Mouse (Mus musculus) ZHBTc4 (cell line): Measurements from ENCODE around the gene Akt3.

Source experiments
- DNase-seq: peaks from one replicate; pipeline ENCODE4 v3.0.0-alpha.2; 2011; ENCODE audit warnings: low read depth, low spot score

Gene Akt3

DNA sequence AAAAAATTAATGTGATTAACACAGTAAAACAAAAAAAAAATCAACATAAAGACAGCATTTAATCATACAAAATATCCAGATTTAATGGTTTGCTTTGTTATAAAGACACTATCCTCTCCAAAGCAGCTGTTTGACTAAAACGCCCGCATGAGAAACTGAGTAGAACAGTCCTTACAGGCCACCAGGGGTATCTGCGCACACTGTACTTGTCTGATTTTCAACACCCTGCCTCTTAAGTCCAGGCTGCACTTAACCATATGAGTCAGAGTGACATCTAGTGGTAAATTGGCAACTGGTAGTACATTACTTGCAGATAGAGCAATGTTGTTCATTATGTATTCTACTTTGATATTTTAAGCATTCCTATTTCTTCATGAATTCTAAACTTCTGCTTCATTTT, 69.3 kb downstream of the Akt3 start:
- DNase-seq = peak; percentile 82

DNA sequence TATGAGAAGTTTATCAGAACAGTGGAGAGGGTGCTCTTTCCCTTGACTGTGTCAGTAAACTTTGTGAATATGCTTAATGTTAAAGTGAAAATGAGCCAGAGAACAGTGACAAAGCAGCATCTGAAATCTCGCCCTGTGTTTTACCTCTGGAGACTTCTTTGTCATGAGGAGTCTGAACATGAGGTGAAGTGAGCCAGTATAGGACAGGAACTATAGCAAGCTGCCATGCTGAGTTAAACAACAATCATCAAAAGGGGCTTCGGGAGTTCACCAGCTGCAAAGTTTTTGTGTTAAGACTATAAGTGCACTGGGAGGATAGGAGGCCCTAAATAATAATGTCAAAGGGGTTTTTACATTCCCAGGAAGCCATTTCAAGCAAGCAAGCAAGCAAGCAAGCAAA, 71.3 kb downstream of the Akt3 start:
- no peak for DNase-seq

DNA sequence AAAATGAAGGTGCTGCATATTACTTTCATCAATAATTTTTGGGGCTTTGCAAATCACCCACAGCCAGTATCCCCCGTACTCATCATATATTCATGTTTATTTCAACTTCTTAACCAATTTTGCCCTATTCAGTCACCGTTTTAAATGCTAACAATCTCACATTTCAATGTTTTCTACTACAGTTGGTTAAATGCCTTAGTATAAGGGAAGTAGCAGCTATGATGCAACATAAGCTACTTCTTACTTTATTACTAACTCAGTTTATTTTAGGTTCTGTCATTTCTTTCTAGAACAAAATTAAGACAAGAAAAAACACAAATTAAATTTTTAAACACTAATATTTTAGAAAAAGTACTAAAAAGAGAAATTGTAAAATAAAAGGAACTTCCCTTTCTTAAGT, 78.4 kb downstream of the Akt3 start:
- DNase-seq = no peak

DNA sequence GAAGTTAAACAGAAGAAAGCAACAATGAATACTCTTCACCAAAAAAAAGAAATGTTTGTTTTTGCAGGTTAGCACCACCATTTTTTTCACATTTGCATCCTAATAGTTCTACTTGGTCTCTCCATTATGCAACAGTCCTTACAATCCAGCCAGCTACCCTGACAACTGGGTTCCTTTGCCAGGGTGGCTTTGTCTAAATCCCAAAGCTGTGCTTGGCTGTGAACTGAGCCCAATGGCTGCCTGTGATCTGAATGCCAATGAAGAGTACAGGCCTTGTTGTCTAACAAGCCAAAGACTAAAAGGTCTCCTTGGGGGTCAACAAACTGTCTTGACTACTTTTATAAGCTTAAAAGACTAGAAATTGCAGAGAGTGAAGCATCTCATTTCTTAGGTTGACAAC, 82.6 kb downstream of the Akt3 start:
- DNase-seq = no peak

DNA sequence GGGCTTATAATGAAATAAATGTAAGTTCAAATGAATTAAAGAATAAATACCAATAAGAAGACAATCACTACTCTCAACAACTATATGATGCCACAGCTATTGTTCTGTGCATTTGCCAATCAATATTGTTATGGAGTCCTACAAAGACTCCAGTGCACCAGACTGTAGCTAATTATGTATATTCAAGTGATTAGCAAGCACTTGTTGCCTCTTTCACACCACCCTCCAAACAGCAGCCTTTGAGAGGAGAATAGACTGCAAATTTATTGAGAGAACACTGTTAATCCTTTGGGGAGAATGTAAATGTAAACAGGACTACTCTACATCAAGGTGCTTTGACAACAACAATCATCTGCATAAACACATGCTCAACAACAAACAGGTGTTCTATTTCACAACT, 86.7 kb downstream of the Akt3 start:
- DNase-seq = no peak

DNA sequence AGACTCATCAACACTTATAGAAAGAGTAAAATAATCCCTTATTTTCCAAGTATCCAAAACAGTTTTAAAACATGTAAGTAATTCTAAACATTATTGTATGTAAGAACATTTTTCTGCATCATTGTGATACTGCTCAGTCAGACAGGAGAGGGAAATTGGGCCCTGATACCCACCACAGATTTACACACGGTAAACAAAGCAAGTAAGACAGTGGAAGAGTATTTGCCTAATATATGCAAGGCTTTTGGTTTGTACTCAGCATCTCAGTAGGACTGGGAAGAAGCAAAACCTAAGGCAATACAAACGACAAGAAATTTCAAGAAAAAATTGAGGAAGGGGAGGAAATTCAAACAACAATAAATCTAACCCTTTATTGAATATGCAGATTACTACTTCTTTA, 92.2 kb downstream of the Akt3 start:
- peak; percentile 7 for DNase-seq

DNA sequence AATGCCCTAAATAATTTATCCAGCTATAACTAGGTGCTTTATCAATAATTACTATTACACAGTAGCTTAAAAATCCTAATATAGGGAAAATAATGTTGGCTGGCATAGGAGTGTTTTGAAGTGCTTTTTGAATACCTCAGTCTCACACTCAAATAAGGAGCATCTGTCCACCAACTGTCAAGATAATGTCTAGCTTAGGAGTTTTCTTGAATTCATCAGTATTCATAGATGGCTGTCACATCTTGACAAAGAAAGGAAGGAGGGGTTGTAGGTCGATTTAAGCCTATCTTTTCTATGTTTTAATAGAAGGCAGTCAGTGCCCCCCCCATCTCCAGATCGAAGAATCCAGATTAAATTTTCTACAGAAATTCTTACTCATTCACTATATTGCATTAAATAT, 92.7 kb downstream of the Akt3 start:
- no peak for DNase-seq

DNA sequence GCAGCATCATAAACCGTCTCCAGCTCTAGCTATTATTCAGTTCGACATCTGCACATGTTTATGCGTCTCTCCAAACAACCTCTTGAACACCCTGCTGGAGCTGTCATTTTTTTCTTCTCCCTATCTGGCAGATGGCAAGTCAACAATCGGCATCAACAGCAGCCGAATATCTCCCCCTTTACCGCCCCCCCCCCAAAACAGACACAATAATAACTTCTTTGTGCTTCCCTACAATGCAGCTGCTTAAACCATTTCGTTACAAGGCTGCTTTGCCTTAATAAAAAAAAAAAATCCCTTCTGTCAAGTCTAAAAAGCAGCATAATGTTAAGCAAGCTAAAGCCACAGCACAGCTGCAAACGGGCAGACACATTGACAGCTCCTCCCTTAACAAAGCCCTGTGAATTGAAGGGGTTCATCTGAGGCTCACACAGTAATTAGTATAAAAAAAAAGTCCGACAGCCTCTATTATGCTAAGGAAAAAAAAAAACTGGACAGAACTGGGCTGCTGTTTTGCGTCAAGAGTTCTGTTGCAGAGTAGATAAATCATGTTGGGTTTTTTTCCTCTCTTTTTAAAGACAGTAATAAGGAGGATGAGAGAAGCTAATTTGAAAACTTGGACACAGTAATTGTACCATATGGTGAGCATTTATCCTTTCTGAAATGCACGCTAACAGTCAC, 107.5 kb downstream of the Akt3 start:
- DNase-seq = no peak

DNA sequence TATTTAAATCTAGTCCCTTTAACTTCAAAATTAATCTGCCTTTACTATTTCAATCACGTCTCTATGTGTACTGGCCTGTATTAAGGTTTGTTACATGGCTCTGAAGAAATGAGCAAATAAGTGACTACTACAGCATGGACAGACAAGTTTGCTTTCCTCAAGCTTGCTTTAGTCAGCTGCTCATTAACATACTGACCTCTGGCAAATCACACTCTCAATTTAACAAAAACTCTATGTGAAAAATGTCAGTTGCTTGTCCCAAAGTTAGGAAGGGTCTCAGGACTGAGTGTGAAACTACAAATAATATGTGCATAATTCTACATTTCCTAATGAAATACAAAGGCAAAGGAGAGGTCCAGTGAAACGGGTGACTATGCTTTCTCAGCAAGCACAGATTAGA, 109.3 kb downstream of the Akt3 start:
- DNase-seq = no peak

DNA sequence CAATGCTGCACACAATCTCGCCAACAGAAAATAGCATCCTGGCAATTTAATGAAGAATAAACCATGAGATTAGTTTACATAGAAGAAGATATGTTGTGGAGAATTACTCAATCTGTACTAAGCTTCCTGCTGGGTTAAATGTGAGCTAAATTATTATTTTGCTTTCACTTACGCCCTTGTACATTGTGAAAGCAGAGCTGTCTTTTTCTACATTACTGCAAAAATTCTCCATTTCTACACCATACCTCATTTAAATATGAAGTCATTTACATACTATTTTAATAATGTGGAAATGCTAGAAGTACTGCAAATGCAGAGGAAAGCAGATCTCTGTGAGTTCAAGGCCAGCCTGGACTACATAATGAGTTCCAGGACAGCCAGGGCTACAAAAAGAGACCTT, 116.5 kb downstream of the Akt3 start:
- no peak for DNase-seq

DNA sequence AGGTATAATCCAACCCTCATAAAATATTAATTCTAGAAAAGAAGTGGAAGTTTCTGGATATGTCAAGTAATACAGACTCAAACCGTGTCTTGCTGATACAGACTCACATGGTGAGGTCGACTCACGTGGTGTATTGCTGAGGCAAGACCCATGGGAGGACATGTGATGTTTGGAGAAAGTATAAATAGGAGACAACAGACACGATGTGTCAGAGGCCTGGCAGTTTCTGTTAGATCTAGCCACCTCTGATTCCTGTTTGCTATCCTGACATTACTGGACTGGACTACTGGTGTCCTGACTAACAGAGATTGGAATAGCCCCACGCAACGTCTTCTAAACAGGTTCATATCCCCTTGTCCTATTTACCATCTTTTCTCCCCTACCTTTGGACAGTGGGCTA, 118.4 kb downstream of the Akt3 start:
- DNase-seq = no peak

DNA sequence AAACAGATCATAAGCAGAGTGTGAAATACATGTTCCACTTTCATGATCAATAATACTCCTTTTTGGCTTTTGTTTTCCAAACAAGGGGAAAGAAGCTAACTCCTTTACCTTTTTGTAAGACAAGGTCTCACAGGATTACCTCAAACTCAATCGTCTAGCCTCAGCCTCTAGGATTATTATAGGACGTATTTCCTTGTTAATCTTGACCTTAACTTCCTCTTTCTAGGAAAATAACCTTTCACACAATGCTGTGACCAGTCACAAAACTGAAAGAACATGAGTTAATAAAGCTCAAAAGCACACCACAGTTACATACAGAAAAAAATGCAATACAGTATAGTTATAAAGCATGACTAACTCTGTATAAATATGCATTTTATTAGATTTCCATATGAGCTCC, 126.5 kb downstream of the Akt3 start:
- no peak for DNase-seq

DNA sequence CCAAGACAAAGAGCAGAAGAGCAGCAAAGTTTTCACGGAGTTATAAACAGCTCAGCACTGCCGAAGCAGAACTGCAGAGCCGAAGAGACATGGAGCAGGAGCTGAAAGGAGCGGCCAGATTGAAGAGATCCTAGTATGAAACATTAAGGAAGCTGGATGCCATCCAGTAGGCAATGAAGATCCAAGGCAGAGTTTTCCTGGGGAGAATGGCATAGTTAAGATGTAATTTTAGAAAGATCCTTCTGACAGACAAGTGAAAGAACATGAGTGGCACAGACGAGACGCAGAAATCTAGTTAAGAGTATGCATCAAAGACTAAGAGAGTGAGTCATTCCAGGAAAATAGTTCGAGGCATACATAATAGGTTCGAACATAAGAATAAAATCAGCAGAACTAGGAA, 131.3 kb downstream of the Akt3 start:
- no peak for DNase-seq

DNA sequence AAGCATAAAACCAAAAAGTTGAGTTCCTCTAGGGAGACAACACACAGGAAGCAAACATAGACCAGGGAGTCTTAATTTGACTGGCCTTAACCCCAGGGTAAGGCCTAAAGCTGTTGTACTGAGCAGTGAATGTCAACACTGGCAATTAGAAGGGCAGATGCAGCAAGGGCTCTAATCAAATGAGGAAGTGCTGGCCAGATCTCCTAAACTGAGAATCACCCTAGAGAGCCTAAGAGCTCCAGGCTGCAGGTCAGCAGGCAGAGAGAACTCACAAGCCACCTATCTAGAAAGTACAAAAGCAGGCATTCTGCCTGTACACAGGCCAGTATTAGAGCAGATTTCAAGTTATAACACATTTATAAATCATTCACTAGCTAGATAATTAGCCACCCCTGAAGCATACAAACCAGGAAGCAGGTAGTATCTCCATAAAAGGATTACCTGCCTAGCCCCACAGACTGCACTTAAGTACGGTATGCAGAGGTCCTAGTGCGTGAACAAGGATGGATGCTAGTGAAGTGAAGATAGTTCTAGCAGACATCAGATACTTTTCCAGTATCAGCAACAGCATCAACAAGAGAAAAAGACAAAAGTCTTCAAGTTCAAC, 147.2 kb downstream of the Akt3 start:
- no peak for DNase-seq

DNA sequence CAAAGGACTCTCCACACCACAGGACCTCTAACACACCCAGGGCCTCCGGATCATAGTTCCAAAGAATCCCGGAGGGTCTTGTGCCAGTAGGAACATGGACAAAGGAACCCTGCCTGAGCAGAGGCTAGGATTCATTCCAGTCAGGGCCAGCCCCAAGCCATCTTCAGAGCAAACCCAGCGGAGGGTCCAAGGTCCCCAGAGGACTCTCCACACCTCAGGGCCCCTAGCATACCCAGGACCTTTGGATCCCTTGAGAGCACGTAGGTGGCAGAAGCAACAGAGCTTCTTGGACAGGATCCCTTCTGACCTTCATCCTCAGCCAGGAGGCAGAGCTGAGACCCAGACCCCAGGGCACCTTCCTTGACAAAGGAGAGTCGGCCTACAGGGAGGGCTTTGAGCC, 167.5 kb downstream of the Akt3 start:
- DNase-seq = no peak

DNA sequence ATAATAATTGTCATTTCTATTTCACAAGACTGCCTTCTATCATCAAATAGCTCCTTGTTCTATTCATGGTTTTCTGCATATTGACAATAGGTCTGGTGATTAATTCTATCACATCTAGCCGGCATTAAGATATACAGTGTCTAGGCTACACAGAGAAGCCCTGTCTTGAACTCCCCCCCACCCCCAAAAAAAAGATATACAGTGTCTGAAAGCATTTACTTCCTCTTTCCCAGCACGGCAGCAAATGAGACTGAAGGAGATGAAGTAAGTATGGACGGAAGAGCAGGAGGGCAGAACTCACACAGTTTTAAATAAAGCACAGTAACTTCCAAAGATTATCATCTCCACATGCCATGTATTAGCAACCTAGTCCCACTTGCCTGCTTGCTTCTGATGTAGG, 168.5 kb downstream of the Akt3 start:
- no peak for DNase-seq

DNA sequence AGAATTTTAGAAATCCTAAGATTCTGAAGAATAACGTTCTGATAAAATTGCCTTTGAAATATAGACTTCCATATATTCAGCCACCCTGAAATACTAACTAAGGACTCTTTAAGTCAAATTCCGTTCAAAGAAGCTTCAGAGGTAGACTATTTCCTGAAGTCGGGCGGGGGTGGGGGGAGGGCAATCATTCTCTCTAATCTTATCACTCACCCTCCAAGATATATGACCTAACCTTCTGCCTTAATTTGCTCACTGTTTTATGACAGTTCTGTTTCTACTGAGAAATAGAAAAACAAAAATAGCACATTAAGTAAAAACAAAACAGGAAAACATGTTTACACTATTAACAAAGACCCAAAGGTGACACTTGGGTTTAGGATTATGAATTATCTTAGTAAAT, 169.0 kb downstream of the Akt3 start:
- no peak for DNase-seq

DNA sequence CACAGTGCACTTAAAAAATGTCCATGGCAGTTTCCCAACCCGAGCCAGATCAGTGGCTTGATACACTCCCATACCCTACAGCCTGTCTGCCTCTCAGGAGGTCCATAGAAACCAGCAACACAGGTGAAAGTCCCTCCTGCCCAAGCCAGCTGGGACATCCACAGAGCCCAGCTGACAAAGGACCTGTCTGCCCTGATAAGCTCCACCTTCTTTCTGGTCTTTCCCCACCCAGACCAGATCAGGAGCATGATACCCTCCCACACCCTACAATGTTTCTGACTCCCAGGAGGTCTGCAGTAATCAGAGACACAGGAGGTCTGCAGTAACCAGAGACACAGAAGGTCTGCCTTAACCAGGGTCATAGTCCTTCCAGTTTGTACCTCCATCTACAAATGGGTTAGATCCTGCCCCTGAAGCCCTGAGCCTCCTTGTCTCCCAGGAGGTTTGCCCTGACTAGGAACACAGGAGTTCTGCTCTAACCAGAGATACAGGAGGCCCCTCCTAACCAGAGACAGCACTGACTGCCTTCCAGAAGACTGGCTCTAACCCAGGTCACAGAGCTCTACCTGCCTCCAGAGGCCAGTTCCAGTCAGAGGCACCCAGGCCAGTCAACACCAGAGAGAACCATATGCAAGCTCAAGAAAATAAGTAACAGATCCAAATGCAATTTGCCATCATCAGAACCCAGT, 175.9 kb downstream of the Akt3 start:
- DNase-seq = no peak

DNA sequence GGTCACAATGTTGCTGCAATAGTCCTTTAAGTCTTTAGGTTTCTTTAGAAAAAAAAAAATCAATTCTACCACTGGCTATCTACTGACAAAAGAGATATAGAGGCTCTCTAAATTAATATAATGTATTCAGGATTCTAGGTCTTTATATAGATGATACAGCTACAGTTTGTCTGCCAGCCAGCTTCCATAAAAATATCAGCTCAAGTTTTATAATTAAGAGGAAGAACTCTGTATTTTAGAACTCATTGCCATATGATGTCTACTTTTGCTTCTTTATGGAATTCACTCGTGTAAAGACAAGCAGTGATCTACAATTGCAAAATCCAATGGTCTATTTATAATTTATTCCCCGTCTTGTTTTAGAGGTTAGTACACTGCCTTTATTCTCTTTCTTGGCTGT, 188.8 kb downstream of the Akt3 start:
- DNase-seq = no peak

DNA sequence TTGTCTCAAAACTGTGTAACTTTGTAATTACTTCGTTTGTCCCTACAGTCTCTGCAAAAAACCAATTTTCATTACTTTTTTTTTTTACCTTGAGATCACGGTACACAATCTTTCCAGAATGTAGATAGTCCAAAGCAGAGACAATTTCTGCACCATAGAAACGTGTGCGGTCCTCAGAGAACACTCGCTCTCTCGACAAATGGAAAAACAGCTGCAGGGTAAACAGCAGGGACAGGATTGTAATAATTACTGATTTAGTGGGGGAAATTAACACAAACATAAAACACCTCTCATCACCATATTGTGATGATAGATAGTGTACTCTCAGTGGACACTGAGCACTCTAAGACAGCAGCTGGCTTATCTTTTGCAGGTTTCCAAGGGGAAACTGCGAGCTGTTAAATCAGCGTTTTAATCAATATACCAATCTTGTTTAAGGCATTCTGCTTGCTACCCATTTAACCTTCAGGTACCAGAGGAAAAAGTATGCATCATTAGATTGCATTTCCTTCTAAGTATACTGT, 190.8 kb downstream of the Akt3 start:
- no peak for DNase-seq

DNA sequence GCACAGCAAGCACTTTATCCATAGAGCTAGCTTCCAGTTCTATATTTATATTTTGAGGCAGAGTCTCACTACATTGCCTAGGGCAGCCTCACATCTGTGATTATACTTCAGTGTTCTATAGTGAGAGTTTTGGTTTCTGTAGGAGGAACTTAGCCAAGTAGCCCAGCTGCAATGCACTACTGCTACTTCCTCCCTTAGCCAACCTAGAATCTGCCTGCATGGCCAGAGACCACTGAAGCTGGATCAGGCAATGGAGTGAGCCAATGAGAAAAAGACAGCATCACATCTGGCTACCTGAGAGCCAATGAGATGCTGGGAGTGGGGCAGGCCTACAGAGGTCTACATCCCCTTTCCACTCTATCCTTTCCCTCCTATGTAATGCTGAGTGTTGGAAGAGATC, 192.3 kb downstream of the Akt3 start:
- DNase-seq = no peak

DNA sequence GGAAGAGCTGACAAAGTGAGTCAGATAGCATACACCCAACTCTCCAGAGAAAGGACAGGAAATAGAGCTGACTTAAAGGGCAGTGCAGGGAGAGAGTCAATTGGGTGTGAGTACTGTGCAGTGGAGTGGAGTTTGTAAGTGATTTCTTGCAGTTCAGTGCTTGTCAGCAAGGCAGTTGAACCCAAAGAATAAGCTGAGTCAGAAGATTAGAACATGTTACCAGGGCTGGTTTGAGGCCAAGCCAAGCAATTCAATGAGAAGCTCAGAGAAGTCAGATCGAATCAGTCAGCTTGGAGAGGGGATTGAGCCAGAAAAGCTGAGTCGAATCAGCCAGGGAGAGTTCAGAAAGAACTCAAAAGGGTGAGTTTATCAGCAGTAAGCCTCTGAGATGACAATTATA, 196.2 kb downstream of the Akt3 start:
- DNase-seq = no peak

DNA sequence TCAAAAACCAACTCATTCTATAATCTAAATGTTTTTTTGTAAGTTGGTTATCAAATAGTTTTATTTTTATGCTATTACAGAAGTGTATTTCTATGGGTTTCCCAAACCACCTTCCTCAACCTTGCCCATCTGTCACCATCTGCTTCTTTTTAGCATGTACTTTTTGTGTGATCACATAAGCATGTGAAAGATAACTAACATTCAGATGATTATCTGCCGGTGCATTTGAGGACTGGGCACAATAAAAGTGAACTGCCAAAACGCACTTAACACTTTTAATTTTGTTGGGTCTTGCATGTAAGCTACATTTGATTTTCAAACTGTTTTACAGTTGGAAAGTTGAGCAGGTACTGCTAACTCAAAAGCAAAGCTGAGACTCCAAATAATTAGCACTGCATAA, 203.1 kb downstream of the Akt3 start:
- no peak for DNase-seq
